Mouse (Mus musculus) embryo, embryonic 9.5 days (tissue): Measurements from ENCODE around the gene Atp8b4.

ENCODE experiments used
- DNase-seq: peaks from one replicate; pipeline ENCODE4 v3.0.0-alpha.2; 2017; ENCODE audit errors: extremely low spot score

Gene Atp8b4

GRCm38 (mm10) chr2:126287942-126288341 is 212.5 kb downstream of the Atp8b4 start:
- DNase-seq = no peak

- DNase-seq = no peak
Observed at GRCm38 (mm10) chr2:126286420-126286819, 214.1 kb downstream of the Atp8b4 start.

GRCm38 (mm10) chr2:126284071-126284470 is 216.4 kb downstream of the Atp8b4 start:
- DNase-seq = no peak

DNA sequence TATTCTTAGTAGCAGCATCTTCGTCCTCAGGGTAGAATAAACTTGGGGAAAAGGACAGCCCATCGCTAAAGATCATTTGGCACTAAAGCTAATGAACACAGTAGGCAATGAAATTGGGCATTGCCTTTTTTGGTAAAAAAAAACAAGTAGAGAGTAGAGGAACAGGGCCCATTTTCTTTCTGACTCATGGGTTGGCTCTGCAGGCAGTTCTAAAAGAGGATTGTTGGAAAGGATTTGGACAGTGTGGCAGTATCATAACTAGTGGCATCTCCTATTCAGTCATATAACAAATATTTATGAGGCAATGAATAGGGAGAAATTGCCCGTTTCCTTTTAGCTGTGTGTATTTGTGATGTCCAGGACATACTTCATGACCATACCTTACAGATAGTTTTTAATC is 217.4 kb downstream of the Atp8b4 start:
- no peak for DNase-seq

DNA sequence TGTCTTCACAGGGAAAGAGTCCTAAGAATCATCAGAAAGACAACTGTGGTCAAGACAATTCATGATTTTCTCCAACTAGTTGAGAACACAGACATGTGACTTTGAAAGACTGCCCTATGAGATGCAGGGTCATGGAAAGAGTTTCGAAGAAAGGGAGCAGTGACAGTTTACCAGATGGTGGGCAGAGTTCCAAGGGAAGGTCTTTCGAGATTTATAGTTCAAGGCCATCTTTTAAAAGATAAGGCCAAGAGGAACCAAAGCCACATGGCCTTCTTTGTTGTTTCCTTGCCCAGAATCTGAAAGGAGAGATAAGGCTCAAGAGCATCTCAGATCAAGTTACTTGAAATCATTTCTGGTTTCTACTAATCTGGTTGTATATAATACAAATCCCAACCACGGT is 225.0 kb downstream of the Atp8b4 start:
- no peak for DNase-seq

- DNase-seq = no peak
Observed at GRCm38 (mm10) chr2:126274826-126275405, 225.6 kb downstream of the Atp8b4 start.

DNA sequence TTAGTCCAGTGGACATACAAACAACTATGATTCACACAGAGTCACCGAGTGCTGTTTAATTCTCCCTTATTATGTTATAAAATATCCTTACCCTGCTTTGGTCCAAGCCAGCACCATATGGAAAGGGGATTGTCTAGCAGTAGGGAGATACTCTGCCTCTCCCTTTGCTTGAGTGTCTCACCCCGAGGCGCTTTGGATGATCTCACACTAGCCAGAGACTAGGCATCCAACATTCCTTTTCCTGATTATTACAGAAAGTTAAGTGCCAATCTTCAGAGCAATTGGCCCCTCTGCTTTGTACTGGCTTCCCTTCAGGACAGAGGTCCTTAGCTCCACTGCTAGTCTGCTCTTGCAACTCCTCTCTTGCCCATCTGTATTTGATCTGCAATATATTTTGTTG is 226.2 kb downstream of the Atp8b4 start:
- DNase-seq = no peak
